Mouse (Mus musculus): Measurements from ENCODE around the gene Comp. TPM values are rescaled to one million over a fixed set of nuclear protein-coding genes. Genes with fewer than 3 reads are reported as not detected.

Gene Comp
- polyA plus RNA-seq, 1 experiment from 2014 or later: 4.6 TPM

DNA sequence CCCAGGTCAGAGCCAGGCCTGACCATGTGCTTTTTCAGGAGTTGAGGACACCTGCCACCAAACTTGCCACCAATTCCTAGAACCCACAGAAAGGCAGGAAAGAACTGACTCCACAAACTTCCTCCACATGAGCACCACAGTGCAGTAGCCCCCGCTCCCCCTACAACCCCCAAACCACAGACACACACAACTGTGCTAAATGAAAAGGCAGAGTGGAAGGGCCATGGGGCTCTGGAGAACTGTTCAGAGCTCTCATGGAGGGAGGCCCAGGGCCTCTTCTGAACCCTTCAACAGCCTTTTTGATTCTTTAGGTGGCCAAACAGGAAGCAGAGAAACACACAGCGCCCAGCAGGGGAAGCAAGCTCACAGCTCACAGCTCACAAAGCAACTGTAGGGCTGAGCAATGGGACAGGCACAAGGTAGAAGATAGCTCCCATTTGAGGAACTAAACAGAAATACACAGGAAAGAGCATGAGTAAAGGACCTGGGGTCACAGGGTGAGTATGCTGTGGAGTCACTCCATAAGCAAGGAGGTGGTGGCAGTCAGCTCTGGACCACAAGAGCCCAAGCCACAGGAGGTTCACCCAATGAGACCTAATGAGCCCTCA, 53.0 kb downstream of the Comp start:
- no peaks in the 10 kb centered on the region for H3K36me3 ChIP-seq (ENCODE audit: control insufficient read depth, insufficient read depth, low read length)
- 91% methylated on average over 2 of the region's 2 CpGs for WGBS
- H3K4me3 ChIP-seq (ENCODE audit: control insufficient read depth in 1 of 2, insufficient read depth in 1 of 2, low read depth in 1 of 2, low read length in 2 of 2): no peak overlapping the region
- H3K9ac ChIP-seq (ENCODE audit: low read length): no peak overlapping the region
- H3K27me3 ChIP-seq (ENCODE audit: control insufficient read depth, insufficient read depth, low read length): no peaks in the 10 kb centered on the region
- no peaks in the 10 kb centered on the region for H3K9me3 ChIP-seq (ENCODE audit: control insufficient read depth, low read length)
- H3K4me2 ChIP-seq (ENCODE audit: low read length): no peak overlapping the region
- no peak for ATAC-seq (ENCODE audit: insufficient number of reproducible peaks, insufficient read depth, low FRiP score, low read depth)
- H3K27ac ChIP-seq (replicated peaks in 1 of 2; ENCODE audit: control insufficient read depth in 1 of 2, insufficient read depth in 1 of 2, low read depth in 2 of 2, low read length in 2 of 2): no peak overlapping the region
- no peaks in the 10 kb centered on the region for H3K4me1 ChIP-seq (ENCODE audit: control insufficient read depth in 2 of 2, insufficient read depth in 2 of 2, low read length in 2 of 2)

DNA sequence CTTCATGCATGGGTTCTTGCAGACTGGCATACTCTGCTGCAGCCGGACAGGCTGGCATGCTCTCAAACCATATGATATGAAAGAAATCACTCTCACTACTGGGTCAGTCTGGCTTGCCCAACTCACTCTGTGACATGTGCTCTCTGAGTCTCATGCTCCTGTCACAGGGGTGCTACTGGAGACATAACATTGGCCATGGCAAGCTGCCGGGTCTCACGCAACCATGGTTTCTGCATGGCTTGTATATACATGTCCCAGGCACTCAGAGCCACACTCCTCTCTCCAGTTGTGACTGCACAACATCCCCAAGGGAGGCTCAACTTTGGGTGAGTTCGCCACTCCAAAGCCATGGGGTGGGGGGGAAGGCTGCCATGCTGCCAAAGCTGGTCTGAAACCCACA, 57.9 kb downstream of the Comp start:
- Histone ChIP-seq H3K4me2 (ENCODE audit: low read length) (no peak overlapping the region), H3K27me3 (ENCODE audit: control insufficient read depth, insufficient read depth, low read length) (no peaks in the 10 kb centered on the region), H3K4me3 (ENCODE audit: control insufficient read depth in 1 of 2, insufficient read depth in 1 of 2, low read depth in 1 of 2, low read length in 2 of 2) (no peak overlapping the region), H3K9ac (ENCODE audit: low read length) (no peak overlapping the region), H3K27ac (replicated peaks in 1 of 2; ENCODE audit: control insufficient read depth in 1 of 2, insufficient read depth in 1 of 2, low read depth in 2 of 2, low read length in 2 of 2) (no peak overlapping the region), H3K4me1 (ENCODE audit: control insufficient read depth in 2 of 2, insufficient read depth in 2 of 2, low read length in 2 of 2) (no peaks in the 10 kb centered on the region), H3K36me3 (ENCODE audit: control insufficient read depth, insufficient read depth, low read length) (no peaks in the 10 kb centered on the region), H3K9me3 (ENCODE audit: control insufficient read depth, low read length) (no peaks in the 10 kb centered on the region)
- ATAC-seq (ENCODE audit: insufficient number of reproducible peaks, insufficient read depth, low FRiP score, low read depth): no peak
- 93% methylated on average over 4 of the region's 4 CpGs for WGBS

Other genes starting within 250 kb of the Comp start
- 23.0 and 26.2 TPM in 2 replicates for gene Nr2c2ap, start 242.2 kb upstream of the Comp start, polyA plus RNA-seq (2014; fragmentation: Nextera tagmentation; extraction: Ambion mirVana)
- 18.1 and 21.0 TPM in 2 replicates for gene Rfxank, start 234.4 kb upstream of the Comp start, polyA plus RNA-seq (2014; fragmentation: Nextera tagmentation; extraction: Ambion mirVana)
- 46.7 and 50.3 TPM in 2 replicates for gene Borcs8, start 234.1 kb upstream of the Comp start, polyA plus RNA-seq (2014; fragmentation: Nextera tagmentation; extraction: Ambion mirVana)
- 0.22 TPM in 1 of 2 replicates, not detected in the other for gene Mef2b, start 233.8 kb upstream of the Comp start, polyA plus RNA-seq (2014; fragmentation: Nextera tagmentation; extraction: Ambion mirVana)
- gene Tmem161a, start 201.2 kb upstream of the Comp start, polyA plus RNA-seq (2014; fragmentation: Nextera tagmentation; extraction: Ambion mirVana): 73.0 and 77.4 TPM in 2 replicates
- 5.8 and 7.1 TPM in 2 replicates for gene Slc25a42, start 161.3 kb upstream of the Comp start, polyA plus RNA-seq (2014; fragmentation: Nextera tagmentation; extraction: Ambion mirVana)
- 23.1 and 29.1 TPM in 2 replicates for gene Sugp2, start 139.3 kb upstream of the Comp start, polyA plus RNA-seq (2014; fragmentation: Nextera tagmentation; extraction: Ambion mirVana)
- 12.1 and 16.5 TPM in 2 replicates for gene Armc6, start 139.1 kb upstream of the Comp start, polyA plus RNA-seq (2014; fragmentation: Nextera tagmentation; extraction: Ambion mirVana)
- gene Homer3, start 90.7 kb upstream of the Comp start, polyA plus RNA-seq (2014; fragmentation: Nextera tagmentation; extraction: Ambion mirVana): 22.2 and 25.0 TPM in 2 replicates
- gene Ddx49, start 71.1 kb upstream of the Comp start, polyA plus RNA-seq (2014; fragmentation: Nextera tagmentation; extraction: Ambion mirVana): 28.9 and 33.7 TPM in 2 replicates
- 294 and 319 TPM in 2 replicates for gene Cope, start 71.0 kb upstream of the Comp start, polyA plus RNA-seq (2014; fragmentation: Nextera tagmentation; extraction: Ambion mirVana)
- 1.8 and 2.3 TPM in 2 replicates for gene Cers1, start 57.8 kb upstream of the Comp start, polyA plus RNA-seq (2014; fragmentation: Nextera tagmentation; extraction: Ambion mirVana)
- gene Gdf1, start 43.7 kb upstream of the Comp start, polyA plus RNA-seq (2014; fragmentation: Nextera tagmentation; extraction: Ambion mirVana): 0.57 TPM in 1 of 2 replicates, not detected in the other
- gene Upf1, start 20.3 kb upstream of the Comp start, polyA plus RNA-seq (2014; fragmentation: Nextera tagmentation; extraction: Ambion mirVana): 14.2 and 18.1 TPM in 2 replicates
- gene Crtc1, start 66.0 kb downstream of the Comp start, polyA plus RNA-seq (2014; fragmentation: Nextera tagmentation; extraction: Ambion mirVana): 12.2 and 14.1 TPM in 2 replicates
- 9.6 and 9.8 TPM in 2 replicates for gene Klhl26, start 103.4 kb downstream of the Comp start, polyA plus RNA-seq (2014; fragmentation: Nextera tagmentation; extraction: Ambion mirVana)
- gene Tmem59l, start 113.8 kb downstream of the Comp start, polyA plus RNA-seq (2014; fragmentation: Nextera tagmentation; extraction: Ambion mirVana): 0.31 TPM in 1 of 2 replicates, not detected in the other
- gene Crlf1, start 119.6 kb downstream of the Comp start, polyA plus RNA-seq (2014; fragmentation: Nextera tagmentation; extraction: Ambion mirVana): 0.42 and 2.0 TPM in 2 replicates
- gene Rex1bd, start 133.2 kb downstream of the Comp start, polyA plus RNA-seq (2014; fragmentation: Nextera tagmentation; extraction: Ambion mirVana): 129 and 138 TPM in 2 replicates
- 900 and 1,040 TPM in 2 replicates for gene Uba52, start 137.2 kb downstream of the Comp start, polyA plus RNA-seq (2014; fragmentation: Nextera tagmentation; extraction: Ambion mirVana)
- gene Fkbp8, start 154.2 kb downstream of the Comp start, polyA plus RNA-seq (2014; fragmentation: Nextera tagmentation; extraction: Ambion mirVana): 189 and 209 TPM in 2 replicates
- 79.3 and 85.7 TPM in 2 replicates for gene Kxd1, start 154.4 kb downstream of the Comp start, polyA plus RNA-seq (2014; fragmentation: Nextera tagmentation; extraction: Ambion mirVana)
- gene Ell, start 165.9 kb downstream of the Comp start, polyA plus RNA-seq (2014; fragmentation: Nextera tagmentation; extraction: Ambion mirVana): 13.0 and 13.2 TPM in 2 replicates
- gene Isyna1, start 220.8 kb downstream of the Comp start, polyA plus RNA-seq (2014; fragmentation: Nextera tagmentation; extraction: Ambion mirVana): 59.5 and 69.8 TPM in 2 replicates
- gene Ssbp4, start 235.3 kb downstream of the Comp start, polyA plus RNA-seq (2014; fragmentation: Nextera tagmentation; extraction: Ambion mirVana): 83.7 and 85.8 TPM in 2 replicates
- 1.3 and 3.2 TPM in 2 replicates for gene Lrrc25, start 242.6 kb downstream of the Comp start, polyA plus RNA-seq (2014; fragmentation: Nextera tagmentation; extraction: Ambion mirVana)

Measured in heart, embryonic 14.5 days (tissue).